Mouse (Mus musculus) brain, embryonic 14.5 days (tissue): ENCODE data around the gene Ppp3ca.

Experiments used
- CTCF ChIP-seq: fragments of 200-500 bp; IDR thresholded peaks from 2 replicates; pipeline ENCODE4 v1.5.1; 2012; ENCODE audit warnings: inconsistent platforms, mild to moderate bottlenecking, moderate library complexity, borderline replicate concordance; ENCODE audit not compliant: insufficient read depth, insufficient read length; ENCODE audit errors: extremely low read depth
- POLR2A ChIP-seq: fragments of 200-500 bp; IDR thresholded peaks from 2 replicates; pipeline ENCODE4 v1.6.1; 2012; ENCODE audit warnings: mild to moderate bottlenecking, inconsistent platforms, borderline replicate concordance; ENCODE audit not compliant: poor library complexity, insufficient read depth, insufficient read length, severe bottlenecking; ENCODE audit errors: extremely low read depth

DNA sequence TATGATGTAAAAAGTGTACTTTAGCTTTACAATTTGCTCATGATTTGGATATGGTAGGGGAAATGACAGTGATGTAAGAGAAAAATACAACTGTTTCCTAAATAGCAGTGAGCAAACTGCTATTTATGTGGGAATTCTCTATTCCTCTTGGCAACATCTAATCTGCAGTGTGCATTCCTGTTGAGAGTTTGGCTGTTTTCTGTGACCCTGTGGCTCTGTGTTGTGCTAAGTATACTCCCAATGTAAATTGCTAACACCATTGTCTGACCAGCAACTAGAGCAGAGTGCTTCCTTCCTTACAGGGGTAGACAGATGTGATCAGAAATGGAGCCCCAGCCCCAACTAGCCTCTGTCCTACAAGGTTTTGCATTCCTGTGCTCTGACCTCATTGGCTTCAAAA lies 263.1 kb downstream of the Ppp3ca start:
- TF ChIP-seq CTCF: no peak
- TF ChIP-seq POLR2A: no peak
